Mouse (Mus musculus): ENCODE data around the gene Gpr152.

Gpr152 gene

DNA sequence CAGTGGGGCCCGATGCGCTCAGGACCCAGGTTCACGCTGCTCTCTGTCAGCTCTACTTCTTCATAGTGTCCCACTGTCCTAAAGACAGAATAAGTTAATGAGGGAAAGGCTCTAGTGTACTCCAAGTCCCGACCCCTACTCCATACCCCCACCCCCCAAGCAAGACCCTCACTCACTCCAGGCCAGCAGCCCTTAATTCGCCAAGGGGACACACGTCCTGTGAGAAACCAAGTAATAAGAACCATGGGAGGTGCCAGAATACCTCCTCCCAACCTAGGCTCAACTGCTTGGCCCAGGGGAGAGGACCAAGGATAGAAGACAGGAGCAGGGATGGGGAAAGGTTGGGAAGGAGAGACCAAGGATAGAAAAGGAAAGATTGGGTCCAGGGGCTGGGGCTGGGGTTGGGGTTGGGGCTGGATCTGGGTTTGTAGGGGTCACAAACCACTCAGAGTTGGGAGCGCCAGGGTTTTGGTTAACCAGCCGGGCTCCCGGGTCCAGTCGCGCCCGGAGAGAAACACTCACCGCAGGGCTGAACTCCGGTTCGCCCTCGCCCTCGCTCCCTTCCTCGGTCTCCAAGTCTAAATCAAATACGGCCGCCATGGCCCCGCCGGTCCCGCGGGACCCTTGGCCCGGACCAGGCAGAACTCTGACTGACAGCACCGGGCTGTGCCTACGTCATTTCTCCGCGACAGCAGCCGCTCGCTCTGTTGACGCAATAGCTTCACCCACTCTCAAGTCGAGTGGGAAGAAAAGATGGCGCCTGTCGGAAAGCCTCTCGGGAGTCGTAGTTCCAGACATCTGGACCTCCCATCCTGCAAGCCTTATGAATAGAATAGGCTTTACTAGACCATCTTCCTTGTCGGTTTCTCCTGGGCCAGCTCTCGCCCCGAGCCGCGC lies 23.3 kb downstream of the Gpr152 start, which contains the start of gene Rps6kb2:
Gene Rps6kb2 (minus strand): TSS at position 709 of the 897 bp plus-strand sequence.
- TF ChIP-seq NANOG (IDR thresholded peaks at IDR 0.05; ENCODE audit: borderline replicate concordance, low read length), result no peak
- TF ChIP-seq POU5F1 (IDR thresholded peaks at IDR 0.05; ENCODE audit: borderline replicate concordance, low read length), result no peak
- no peak for TF ChIP-seq CTCF (conservative IDR thresholded peaks at IDR 0.05; ENCODE audit: low read length)
- Histone ChIP-seq H3K9me3 (ENCODE audit: low read length) (no peaks in the 10 kb centered on the region), H3K36me3 (ENCODE audit: insufficient read depth, low read length) (peaks cover 38% of the 10 kb centered on the region), H3K4me1 (replicated peaks; ENCODE audit: low read depth, low read length) (peaks cover 60% of the 10 kb centered on the region), H3K27me3 (ENCODE audit: insufficient read depth, low read length) (no peaks in the 10 kb centered on the region), H3K4me3 (replicated peaks; ENCODE audit: low read length) (peak within 1 kb of the TSS; percentile 89)

DNA sequence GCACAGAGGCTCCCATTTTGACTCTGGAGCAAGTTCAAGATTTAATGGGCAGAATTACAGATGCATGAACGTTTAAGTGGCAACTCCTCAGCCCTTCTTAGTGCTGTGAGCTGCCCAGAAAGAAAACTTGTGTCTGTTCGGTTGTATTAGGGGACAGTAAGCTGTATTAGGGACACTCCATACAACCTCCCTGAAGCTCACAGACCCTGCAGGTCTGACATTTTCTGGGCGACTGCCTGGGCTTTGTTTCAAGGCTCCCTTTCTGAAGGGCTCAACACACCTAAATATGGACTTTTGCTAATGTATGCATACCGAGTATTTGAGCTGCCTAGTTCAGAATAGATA lies 23.9 kb downstream of the Gpr152 start:
- Histone ChIP-seq H3K9me3 (ENCODE audit: low read length) (no peaks in the 10 kb centered on the region), H3K4me1 (replicated peaks; ENCODE audit: low read depth, low read length) (peaks cover 66% of the 10 kb centered on the region), H3K36me3 (ENCODE audit: insufficient read depth, low read length) (peaks cover 32% of the 10 kb centered on the region), H3K4me3 (replicated peaks; ENCODE audit: low read length) (peak overlapping the region; percentile 89), H3K27me3 (ENCODE audit: insufficient read depth, low read length) (no peaks in the 10 kb centered on the region)
- TF ChIP-seq POU5F1 (IDR thresholded peaks at IDR 0.05; ENCODE audit: borderline replicate concordance, low read length) (no peak), CTCF (conservative IDR thresholded peaks at IDR 0.05; ENCODE audit: low read length) (no peak), NANOG (IDR thresholded peaks at IDR 0.05; ENCODE audit: borderline replicate concordance, low read length) (no peak)

DNA sequence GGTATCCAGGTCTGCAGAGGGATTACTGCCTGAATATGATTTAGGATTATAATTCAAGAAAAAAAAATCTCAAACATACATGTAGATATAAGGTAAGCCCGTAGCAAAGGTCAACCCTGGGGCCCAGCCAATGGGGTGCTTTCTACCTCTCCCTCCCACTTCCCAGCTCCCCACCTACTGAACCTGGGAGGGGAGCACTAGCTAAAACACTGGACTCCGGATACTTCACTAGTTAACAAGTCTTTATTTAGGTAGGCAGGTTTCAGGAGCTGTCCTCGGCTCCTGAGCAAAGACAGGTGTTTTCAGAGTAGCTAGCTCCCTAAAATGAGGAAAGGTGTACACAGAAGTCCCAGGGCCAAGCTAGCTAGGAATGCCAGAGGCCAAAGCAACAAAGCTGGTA lies 24.5 kb downstream of the Gpr152 start:
- TF ChIP-seq CTCF (conservative IDR thresholded peaks at IDR 0.05; ENCODE audit: low read length), result no peak
- TF ChIP-seq NANOG (IDR thresholded peaks at IDR 0.05; ENCODE audit: borderline replicate concordance, low read length), result no peak
- no peak for TF ChIP-seq POU5F1 (IDR thresholded peaks at IDR 0.05; ENCODE audit: borderline replicate concordance, low read length)
- H3K27me3 ChIP-seq (ENCODE audit: insufficient read depth, low read length), result no peaks in the 10 kb centered on the region
- no peaks in the 10 kb centered on the region for H3K9me3 ChIP-seq (ENCODE audit: low read length)
- H3K36me3 ChIP-seq (ENCODE audit: insufficient read depth, low read length), result peaks cover 26% of the 10 kb centered on the region
- peak overlapping the region; percentile 89 for H3K4me3 ChIP-seq (replicated peaks; ENCODE audit: low read length)
- H3K4me1 ChIP-seq (replicated peaks; ENCODE audit: low read depth, low read length), result peaks cover 70% of the 10 kb centered on the region

DNA sequence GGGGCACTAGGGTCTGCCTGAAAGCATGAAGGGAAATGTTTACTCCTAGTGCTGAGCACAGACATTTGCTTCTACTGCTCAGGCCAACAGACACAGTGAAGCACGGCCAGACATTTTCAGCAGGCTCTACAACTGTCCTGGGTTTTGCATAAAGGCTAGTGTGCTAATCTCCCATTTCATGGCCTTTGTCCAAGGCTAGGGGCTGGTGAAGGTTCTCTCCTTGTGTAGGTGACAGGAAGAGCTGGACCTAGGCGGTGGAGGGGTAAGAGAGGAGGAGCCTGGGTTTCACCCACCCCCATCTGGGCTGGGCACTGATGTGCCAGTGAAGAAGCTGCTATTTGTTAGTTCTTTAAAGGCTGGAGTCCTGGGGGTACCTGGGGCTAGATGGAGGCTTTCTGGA lies 25.1 kb downstream of the Gpr152 start:
- peaks cover 20% of the 10 kb centered on the region for H3K36me3 ChIP-seq (ENCODE audit: insufficient read depth, low read length)
- TF ChIP-seq POU5F1 (IDR thresholded peaks at IDR 0.05; ENCODE audit: borderline replicate concordance, low read length), result no peak
- no peak for TF ChIP-seq NANOG (IDR thresholded peaks at IDR 0.05; ENCODE audit: borderline replicate concordance, low read length)
- TF ChIP-seq CTCF (conservative IDR thresholded peaks at IDR 0.05; ENCODE audit: low read length), result no peak
- peaks cover 70% of the 10 kb centered on the region for H3K4me1 ChIP-seq (replicated peaks; ENCODE audit: low read depth, low read length)
- no peaks in the 10 kb centered on the region for H3K27me3 ChIP-seq (ENCODE audit: insufficient read depth, low read length)
- H3K4me3 ChIP-seq (replicated peaks; ENCODE audit: low read length), result no peak overlapping the region
- H3K9me3 ChIP-seq (ENCODE audit: low read length), result no peaks in the 10 kb centered on the region

DNA sequence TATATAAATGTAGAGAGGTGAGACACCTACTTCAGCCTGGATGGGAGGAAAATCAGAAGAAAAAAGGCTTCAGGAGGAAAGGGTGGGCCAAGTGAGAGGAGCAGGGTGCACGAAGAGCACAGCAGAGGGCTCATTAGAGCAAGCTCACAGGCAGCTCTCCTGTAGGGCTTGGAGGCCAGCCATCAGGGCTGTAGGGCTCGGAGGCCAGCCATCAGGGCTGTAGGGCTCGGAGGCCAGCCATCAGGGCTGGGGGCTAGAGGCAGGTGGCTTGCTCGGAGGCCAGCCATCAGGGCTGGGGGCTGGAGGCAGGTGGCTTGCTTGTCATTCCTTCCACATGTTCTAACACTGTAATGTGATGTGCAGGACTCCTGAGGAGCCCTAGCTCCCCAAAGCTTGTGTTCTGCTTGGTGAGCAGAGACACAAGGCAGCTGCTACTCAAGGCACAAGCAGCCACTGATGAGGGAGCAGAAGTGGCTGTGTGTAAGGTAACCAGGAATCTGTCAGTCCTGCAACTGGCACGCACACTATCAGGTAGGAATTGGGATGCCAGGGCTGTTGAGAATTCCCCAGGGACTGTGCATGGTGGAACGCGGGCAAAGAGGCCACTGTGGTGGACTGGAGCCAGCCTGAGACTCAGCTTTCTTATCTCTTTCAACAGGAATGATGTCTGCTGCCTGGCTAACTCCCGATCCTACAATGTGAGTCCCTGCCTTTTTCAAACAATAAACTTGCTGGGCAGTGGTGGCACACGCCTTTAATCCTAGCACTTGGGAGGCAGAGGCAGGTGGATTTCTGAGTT lies 27.3 kb downstream of the Gpr152 start:
- TF ChIP-seq NANOG (IDR thresholded peaks at IDR 0.05; ENCODE audit: borderline replicate concordance, low read length) (no peak), CTCF (conservative IDR thresholded peaks at IDR 0.05; ENCODE audit: low read length) (no peak), POU5F1 (IDR thresholded peaks at IDR 0.05; ENCODE audit: borderline replicate concordance, low read length) (no peak)
- H3K4me1 ChIP-seq (replicated peaks; ENCODE audit: low read depth, low read length), result peaks cover 80% of the 10 kb centered on the region
- peaks cover 6% of the 10 kb centered on the region; the same call in 1 of the 2 replicates for H3K27me3 ChIP-seq (ENCODE audit: insufficient read depth, low read length)
- 0 out of 2 replicates have a peak, but pooled peaks cover under 1% of the 10 kb centered on the region for H3K36me3 ChIP-seq (ENCODE audit: insufficient read depth, low read length)
- H3K4me3 ChIP-seq (replicated peaks; ENCODE audit: low read length), result no peak overlapping the region
- H3K9me3 ChIP-seq (ENCODE audit: low read length), result no peaks in the 10 kb centered on the region

DNA sequence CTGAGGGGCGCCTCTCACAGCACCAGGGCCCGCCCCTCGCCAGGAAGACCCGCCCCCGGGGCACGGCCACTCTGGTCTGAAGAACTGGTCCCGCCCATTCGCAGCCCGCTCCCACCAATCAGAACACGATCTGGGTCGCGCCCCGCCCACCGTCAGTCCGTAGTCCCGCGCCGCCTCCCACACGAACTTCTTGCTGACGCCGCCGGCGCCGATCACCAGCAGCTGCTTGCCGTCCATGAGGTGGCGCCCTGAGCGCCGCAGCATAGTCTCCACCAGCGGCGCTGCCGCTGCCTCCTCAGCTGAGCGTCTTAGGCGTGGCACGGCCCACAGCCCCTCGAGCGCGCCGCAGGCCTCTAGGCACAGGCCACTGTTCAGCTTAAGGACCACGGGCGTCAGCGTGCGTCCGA lies 29.8 kb downstream of the Gpr152 start:
- H3K4me1 ChIP-seq (replicated peaks; ENCODE audit: low read depth, low read length), result peaks cover 84% of the 10 kb centered on the region
- H3K36me3 ChIP-seq (ENCODE audit: insufficient read depth, low read length), result no peaks in the 10 kb centered on the region
- H3K27me3 ChIP-seq (ENCODE audit: insufficient read depth, low read length), result peaks cover 6% of the 10 kb centered on the region; the same call in 1 of the 2 replicates
- H3K4me3 ChIP-seq (replicated peaks; ENCODE audit: low read length), result peak overlapping the region; percentile 84
- no peak for TF ChIP-seq NANOG (IDR thresholded peaks at IDR 0.05; ENCODE audit: borderline replicate concordance, low read length)
- TF ChIP-seq CTCF (conservative IDR thresholded peaks at IDR 0.05; ENCODE audit: low read length), result no peak
- no peak for TF ChIP-seq POU5F1 (IDR thresholded peaks at IDR 0.05; ENCODE audit: borderline replicate concordance, low read length)
- H3K9me3 ChIP-seq (ENCODE audit: low read length), result no peaks in the 10 kb centered on the region

DNA sequence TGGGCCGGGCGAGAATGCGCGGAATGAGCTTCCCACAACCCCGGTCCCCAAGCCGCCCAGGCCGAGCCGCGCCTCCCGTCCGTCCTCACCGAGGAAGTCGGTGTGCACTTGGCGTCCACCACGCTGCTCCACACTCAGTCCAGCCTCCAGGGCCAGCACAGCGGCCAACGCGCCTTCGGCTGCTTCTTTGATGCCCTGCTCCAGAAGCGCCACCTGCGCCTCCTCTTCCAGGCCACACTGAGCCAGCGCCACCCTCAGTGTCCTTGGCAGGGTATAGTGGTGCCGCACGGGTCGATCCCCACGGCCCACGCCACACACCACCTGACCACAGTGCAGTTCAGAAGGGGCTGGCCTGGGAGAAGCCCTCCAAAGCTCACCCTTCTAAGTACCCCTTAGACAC lies 30.2 kb downstream of the Gpr152 start:
- TF ChIP-seq NANOG (IDR thresholded peaks at IDR 0.05; ENCODE audit: borderline replicate concordance, low read length) (no peak), CTCF (conservative IDR thresholded peaks at IDR 0.05; ENCODE audit: low read length) (no peak)
- H3K27me3 ChIP-seq (ENCODE audit: insufficient read depth, low read length), result peaks cover 6% of the 10 kb centered on the region; the same call in 1 of the 2 replicates
- H3K36me3 ChIP-seq (ENCODE audit: insufficient read depth, low read length), result no peaks in the 10 kb centered on the region
- H3K4me3 ChIP-seq (replicated peaks; ENCODE audit: low read length), result peak overlapping the region; percentile 84
- H3K9me3 ChIP-seq (ENCODE audit: low read length), result no peaks in the 10 kb centered on the region
- peaks cover 84% of the 10 kb centered on the region for H3K4me1 ChIP-seq (replicated peaks; ENCODE audit: low read depth, low read length)

DNA sequence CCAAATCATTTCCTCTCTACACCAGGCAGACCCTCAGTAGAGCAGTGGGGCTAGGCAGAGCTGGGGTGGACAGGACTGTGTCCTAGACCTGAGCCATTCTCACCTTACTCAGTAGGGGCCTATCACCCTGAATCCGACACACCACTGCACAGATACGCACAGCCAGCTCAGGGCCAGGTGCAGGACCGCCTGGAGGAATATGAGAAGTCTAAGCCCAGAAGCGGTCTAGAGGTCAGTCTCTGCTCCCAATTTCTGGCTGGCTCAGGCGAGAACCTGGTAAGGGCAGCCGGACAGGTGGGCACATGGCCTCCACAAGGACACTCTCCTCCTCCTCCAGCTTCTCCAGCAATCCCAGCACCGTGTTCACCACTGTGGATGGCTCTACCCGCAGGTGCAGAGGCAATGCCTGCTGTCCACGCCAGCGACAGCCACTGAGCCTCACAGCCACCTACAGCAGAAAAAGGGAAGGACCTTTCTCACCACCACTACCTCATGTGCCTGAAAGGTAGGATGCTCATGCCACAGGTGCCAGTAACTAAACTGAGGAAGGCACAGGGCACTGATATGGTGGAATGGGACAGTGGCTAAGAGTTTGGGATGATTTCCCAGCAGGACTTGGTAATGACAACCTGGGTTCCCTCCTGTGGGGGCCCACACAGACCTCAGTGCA lies 31.3 kb downstream of the Gpr152 start:
- H3K27me3 ChIP-seq (ENCODE audit: insufficient read depth, low read length), result peaks cover 7% of the 10 kb centered on the region; the same call in 1 of the 2 replicates
- H3K9me3 ChIP-seq (ENCODE audit: low read length), result no peaks in the 10 kb centered on the region
- no peaks in the 10 kb centered on the region for H3K36me3 ChIP-seq (ENCODE audit: insufficient read depth, low read length)
- peaks cover 84% of the 10 kb centered on the region for H3K4me1 ChIP-seq (replicated peaks; ENCODE audit: low read depth, low read length)
- peak overlapping the region; percentile 84 for H3K4me3 ChIP-seq (replicated peaks; ENCODE audit: low read length)
- no peak for TF ChIP-seq CTCF (conservative IDR thresholded peaks at IDR 0.05; ENCODE audit: low read length)
- TF ChIP-seq NANOG (IDR thresholded peaks at IDR 0.05; ENCODE audit: borderline replicate concordance, low read length), result no peak
- TF ChIP-seq POU5F1 (IDR thresholded peaks at IDR 0.05; ENCODE audit: borderline replicate concordance, low read length), result no peak

Data from E14TG2a.4 (cell line).